Mouse (Mus musculus) embryonic facial prominence, embryonic 11.5 days (tissue): ENCODE data around the gene Aup1. TPM values are rescaled to one million over a fixed set of nuclear protein-coding genes. Genes with fewer than 3 reads are reported as not detected.
A peak's percentile ranks its signal among the peaks of the same experiment; 100 is the strongest.

Experiments
- ATAC-seq: fragments of 200-750 bp; cut with Nextera tagmentation; replicated peaks from 2 replicates; pipeline ENCODE4 v1.8.0; 2017; ENCODE audit warnings: low read depth; ENCODE audit not compliant: insufficient number of reproducible peaks, low FRiP score, low TSS enrichment
- DNase-seq: peaks from one replicate; pipeline ENCODE4 v3.0.0-alpha.2; 2015; ENCODE audit warnings: low spot score
- H3K27ac ChIP-seq: fragments of 300-500 bp; sonication (generic); replicated peaks from 2 replicates; pipeline ENCODE4 v1.5.1; 2014; ENCODE audit warnings: mild to moderate bottlenecking, low read depth, low read length, control low read depth
- H3K27me3 ChIP-seq: fragments of 300-500 bp; sonication (generic); 2 replicates; pipeline ENCODE4 v1.6.1; 2014; ENCODE audit warnings: mild to moderate bottlenecking, low read length, moderate library complexity, mixed read lengths; ENCODE audit not compliant: control insufficient read depth, insufficient read depth
- H3K36me3 ChIP-seq: fragments of 300-500 bp; sonication (generic); replicated peaks from 2 replicates; pipeline ENCODE4 v1.6.1; 2014; ENCODE audit warnings: low read depth, mild to moderate bottlenecking, low read length, moderate library complexity, mixed read lengths; ENCODE audit not compliant: control insufficient read depth, insufficient read depth
- H3K4me1 ChIP-seq: fragments of 300-500 bp; sonication (generic); 2 replicates; pipeline ENCODE4 v1.6.1; 2014; ENCODE audit warnings: low read length, mixed read lengths; ENCODE audit not compliant: control insufficient read depth, insufficient read depth
- H3K4me2 ChIP-seq: fragments of 300-500 bp; sonication (generic); 2 replicates; pipeline ENCODE4 v1.6.1; 2014; ENCODE audit warnings: low read depth, mild to moderate bottlenecking, control low read depth, low read length, moderate library complexity
- H3K4me3 ChIP-seq: fragments of 300-500 bp; sonication (generic); 2 replicates; pipeline ENCODE4 v1.5.1; 2014; ENCODE audit warnings: low read depth, low read length, control low read depth
- H3K9ac ChIP-seq: fragments of 300-500 bp; sonication (generic); replicated peaks from 2 replicates; pipeline ENCODE4 v1.6.1; 2014; ENCODE audit warnings: mild to moderate bottlenecking, control low read depth, low read length
- H3K9me3 ChIP-seq: fragments of 300-500 bp; sonication (generic); replicated peaks from 2 replicates; pipeline ENCODE4 v1.6.1; 2016; ENCODE audit warnings: mild to moderate bottlenecking, low read length, inconsistent platforms, mixed read lengths; ENCODE audit not compliant: control insufficient read depth
- WGBS: fragments of 180-500 bp; shearing (Covaris S2); extraction: QIAGEN DNeasy Blood & Tissue Kit; methylation state at CpG from one replicate; pipeline ENCODE4 v1.1.7; 2014; 5-methylcytosine and 5-hydroxymethylcytosine counted together
- polyA plus RNA-seq: library from polyadenylated mRNA; unstranded; fragments of >200 nt; fragmentation: Nextera tagmentation; extraction: Ambion mirVana; gene quantifications from 2 replicates; pipeline ENCODE4 v1.2.1, GENCODE M21; 2014

The Aup1 gene
- polyA plus RNA-seq, 1 experiment from 2014 or later = 105 TPM

DNA sequence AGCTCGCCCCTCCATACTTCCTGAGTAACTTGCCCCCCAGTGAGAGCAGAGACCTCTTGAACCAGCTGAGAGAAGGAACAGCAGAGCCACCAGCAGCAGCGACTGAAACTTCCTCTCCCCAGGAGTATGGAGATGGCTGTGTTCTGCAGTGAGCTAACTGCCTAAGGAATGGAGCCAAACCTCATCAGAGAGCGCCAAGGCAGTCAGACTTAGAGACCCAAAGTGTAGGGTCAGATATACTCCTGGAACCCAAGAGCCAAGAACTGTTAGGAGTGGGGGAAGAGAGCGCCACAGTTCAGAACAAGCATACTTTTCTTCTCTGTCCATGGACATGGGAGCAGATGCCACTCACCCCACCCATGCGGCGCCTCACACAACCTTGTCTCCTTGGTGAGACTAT lies 12.1 kb downstream of the Aup1 start:
- Histone ChIP-seq H3K4me3 (no peak overlapping the region), H3K27me3 (peaks cover 83% of the 10 kb centered on the region)
- WGBS = 32% methylated on average over 6 of the region's 6 CpGs

DNA sequence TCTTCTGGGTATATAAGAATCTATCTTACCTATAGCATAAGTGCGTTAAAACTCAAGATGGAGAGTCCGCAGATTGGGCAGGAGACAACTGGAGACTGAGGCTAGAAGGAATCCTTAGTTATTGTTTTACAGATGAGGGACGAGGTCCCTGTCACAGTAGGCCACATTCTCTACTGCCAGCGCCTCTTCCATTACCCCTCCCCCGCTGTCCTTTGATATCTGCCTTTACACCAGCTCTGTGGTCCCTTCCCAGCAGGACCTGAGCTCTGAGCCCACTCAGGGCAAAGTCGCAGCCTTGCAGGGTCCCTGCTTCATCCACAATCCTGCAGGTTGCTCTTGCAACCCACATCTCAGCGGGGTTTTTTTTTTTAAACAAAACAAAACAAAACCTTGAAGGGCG lies 13.9 kb downstream of the Aup1 start:
- DNase-seq = no peak
- no peak for ATAC-seq
- H3K27ac ChIP-seq = no peak overlapping the region
- peaks cover 6% of the 10 kb centered on the region for H3K4me1 ChIP-seq
- no peak overlapping the region for H3K9ac ChIP-seq
- no peaks in the 10 kb centered on the region for H3K36me3 ChIP-seq
- peak overlapping the region; percentile 30; the same call in 1 of the 2 replicates for H3K4me3 ChIP-seq
- H3K27me3 ChIP-seq = peaks cover 91% of the 10 kb centered on the region
- 3% methylated on average over 8 of the region's 8 CpGs for WGBS
- H3K4me2 ChIP-seq = no peak overlapping the region
- no peaks in the 10 kb centered on the region for H3K9me3 ChIP-seq

More for the DNA sequence above, 12.1 kb downstream of the Aup1 start:
- Histone ChIP-seq H3K4me1 (peaks cover 6% of the 10 kb centered on the region), H3K4me2 (no peak overlapping the region), H3K9ac (no peak overlapping the region), H3K27ac (no peak overlapping the region), H3K9me3 (no peaks in the 10 kb centered on the region), H3K36me3 (no peaks in the 10 kb centered on the region)
- ATAC-seq (no peak), DNase-seq (no peak)

DNA sequence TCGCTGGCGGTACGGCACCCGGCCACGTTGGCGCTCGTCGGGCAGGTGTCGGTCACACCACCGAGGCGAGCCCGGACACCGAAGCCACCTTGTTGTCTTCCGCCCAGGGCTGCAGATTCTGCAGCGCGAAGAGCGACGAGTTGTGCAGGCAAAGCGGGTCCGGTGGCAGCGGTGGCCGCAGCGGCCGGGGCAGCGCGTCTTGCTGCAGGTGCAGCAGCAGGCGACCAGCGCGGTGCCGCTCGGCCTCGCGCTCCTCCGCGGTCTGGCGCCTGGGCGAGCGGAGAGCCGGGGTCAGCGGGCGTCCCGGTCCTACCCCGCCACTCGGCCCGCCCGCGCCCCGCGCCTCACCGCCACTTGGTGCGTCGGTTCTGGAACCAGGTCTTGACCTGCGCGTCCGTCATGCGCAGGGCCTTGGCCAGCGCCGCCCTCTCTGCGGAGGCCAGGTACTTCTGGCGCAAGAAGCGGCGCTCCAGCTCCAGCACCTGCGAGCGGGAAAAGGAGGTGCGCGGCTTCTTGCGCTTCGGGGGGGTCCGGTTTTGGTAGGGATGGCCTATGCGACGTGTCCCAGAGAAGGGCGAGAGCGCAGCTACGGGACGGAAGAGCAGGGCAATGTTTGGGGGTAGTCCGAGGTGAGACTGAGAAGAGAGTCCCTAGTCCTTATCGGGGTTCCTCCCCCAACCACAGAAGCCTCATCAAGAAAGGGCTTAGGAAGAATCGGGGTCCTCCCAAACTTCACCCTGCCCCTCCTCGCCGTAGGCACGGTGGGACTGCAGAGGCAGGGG lies 14.6 kb downstream of the Aup1 start:
- H3K4me3 ChIP-seq = peak overlapping the region; percentile 30
- no peak overlapping the region for H3K9ac ChIP-seq
- no peak for ATAC-seq
- H3K27ac ChIP-seq = no peak overlapping the region
- peaks cover 89% of the 10 kb centered on the region for H3K27me3 ChIP-seq
- no peak for DNase-seq
- H3K4me1 ChIP-seq = peaks cover 6% of the 10 kb centered on the region
- H3K36me3 ChIP-seq = no peaks in the 10 kb centered on the region
- under 1% methylated on average over 81 of the region's 81 CpGs for WGBS
- H3K4me2 ChIP-seq = peak overlapping the region; percentile 41
- no peaks in the 10 kb centered on the region for H3K9me3 ChIP-seq

DNA sequence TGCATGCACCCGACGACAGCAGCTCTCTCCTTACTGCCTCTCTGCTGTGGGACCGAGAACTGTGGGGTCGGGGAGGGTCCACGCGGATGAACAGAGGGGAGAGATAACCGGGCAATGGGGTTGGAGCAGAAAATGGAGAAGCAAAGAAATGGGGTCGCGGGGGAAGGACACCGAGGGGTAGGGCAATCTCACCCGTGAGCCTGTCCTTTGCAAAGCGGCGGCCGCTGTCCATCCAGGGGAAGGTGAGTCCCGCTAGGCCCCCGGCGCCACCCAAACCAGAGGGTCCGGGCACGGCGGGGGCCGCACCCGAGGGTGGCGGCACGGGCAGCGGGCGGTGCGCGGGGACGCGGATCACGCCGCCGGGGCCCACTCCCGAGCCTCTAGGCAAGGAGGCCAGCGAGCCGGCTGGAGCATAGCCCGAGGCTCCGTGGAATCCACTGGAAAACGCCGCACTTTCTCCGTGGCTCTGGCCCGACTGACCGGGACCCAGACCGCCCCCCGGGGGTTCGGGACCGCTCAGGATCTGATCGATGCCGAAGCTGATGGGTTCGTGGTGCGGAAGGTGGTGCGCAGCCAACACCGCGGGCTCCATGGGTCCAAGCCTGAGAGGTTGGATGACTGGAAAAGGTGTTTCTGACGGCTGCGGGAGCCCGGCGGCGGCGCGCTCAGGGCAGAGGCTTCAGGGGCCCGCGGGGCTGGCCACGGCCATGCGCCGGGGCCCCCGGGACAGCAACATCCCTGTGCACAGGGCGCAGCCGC lies 15.3 kb downstream of the Aup1 start:
- H3K36me3 ChIP-seq = no peaks in the 10 kb centered on the region
- H3K27ac ChIP-seq = no peak overlapping the region
- WGBS = 3% methylated on average over 69 of the region's 69 CpGs
- H3K4me3 ChIP-seq = peak overlapping the region; percentile 30
- H3K4me1 ChIP-seq = peaks cover 6% of the 10 kb centered on the region
- ATAC-seq (peak; percentile 10; the same call in 1 of the 2 replicates), DNase-seq (no peak)
- peak overlapping the region; percentile 46 for H3K4me2 ChIP-seq
- H3K27me3 ChIP-seq = peaks cover 86% of the 10 kb centered on the region
- no peak overlapping the region; the same call in none of the 2 replicates for H3K9ac ChIP-seq
- no peaks in the 10 kb centered on the region for H3K9me3 ChIP-seq

DNA sequence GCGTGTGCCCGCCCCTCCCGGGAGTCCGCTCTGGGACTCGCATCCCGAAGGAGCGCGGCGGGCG lies 15.8 kb downstream of the Aup1 start, which contains the start of gene Tlx2:
TSS of gene Tlx2 (minus strand) at position 47 of the 64 bp plus-strand sequence.
- 1% methylated on average over 10 of the region's 10 CpGs for WGBS
- peak within 1 kb of the TSS; percentile 30 for H3K9ac ChIP-seq
- H3K4me1 ChIP-seq = peaks cover 6% of the 10 kb centered on the region
- H3K4me3 ChIP-seq = peak within 1 kb of the TSS; percentile 30
- H3K4me2 ChIP-seq = peak within 1 kb of the TSS; percentile 46
- H3K9me3 ChIP-seq = no peaks in the 10 kb centered on the region
- 0 out of 2 replicates have a peak within 1 kb of the TSS, but pooled peaks have one; percentile 28 for H3K27ac ChIP-seq
- DNase-seq (no peak), ATAC-seq (no peak)
- peaks cover 85% of the 10 kb centered on the region for H3K27me3 ChIP-seq
- no peaks in the 10 kb centered on the region for H3K36me3 ChIP-seq

DNA sequence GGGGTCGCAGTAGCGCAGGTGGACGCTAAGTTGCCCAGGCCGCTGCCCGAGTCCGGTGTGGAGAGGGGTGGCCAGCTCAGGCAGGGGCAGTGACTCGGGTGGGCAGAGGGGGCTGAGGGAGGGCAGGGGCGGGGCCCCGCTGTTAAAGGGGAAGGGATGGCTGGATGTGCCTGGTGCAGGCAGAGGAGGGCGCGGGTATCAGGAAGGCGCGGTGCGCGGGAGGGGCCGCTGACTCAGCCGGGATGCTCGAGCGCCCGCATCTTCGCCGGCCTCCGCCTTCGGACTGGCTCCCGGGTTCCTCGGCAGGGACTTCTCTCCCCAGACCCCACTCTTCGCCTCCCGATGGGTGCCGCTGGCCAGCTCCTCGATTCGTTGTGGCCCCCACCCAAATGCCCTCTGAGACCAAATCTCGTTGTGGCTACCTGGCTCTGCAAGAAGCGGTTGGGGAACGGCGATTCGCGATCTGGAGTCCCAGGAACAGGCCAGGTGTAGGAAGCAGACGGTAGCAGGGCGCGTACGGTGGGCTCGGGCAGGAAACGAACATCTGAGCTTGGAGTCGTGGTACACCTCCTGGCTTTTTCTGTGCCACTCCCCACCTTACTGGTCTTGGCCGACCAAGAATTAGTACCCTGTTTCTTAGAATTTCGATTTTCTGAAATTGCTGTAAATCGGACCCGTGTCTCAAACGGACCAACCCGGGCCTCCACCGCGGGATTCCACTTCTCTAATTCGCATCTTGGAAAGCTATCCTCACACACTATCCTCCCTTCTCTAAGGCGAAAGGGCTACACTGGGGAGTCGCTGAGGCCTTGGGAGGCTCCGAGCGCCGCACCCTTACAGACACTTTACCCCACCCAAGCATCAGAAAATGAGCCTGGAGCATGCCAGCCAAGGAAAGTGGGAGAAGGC lies 16.2 kb downstream of the Aup1 start:
- peak overlapping the region; percentile 30; the same call in 1 of the 2 replicates for H3K9ac ChIP-seq
- ATAC-seq = peak; percentile 11; the same call in 1 of the 2 replicates
- peaks cover 6% of the 10 kb centered on the region for H3K4me1 ChIP-seq
- H3K36me3 ChIP-seq = no peaks in the 10 kb centered on the region
- no peaks in the 10 kb centered on the region for H3K9me3 ChIP-seq
- peaks cover 80% of the 10 kb centered on the region for H3K27me3 ChIP-seq
- no peak for DNase-seq
- peak overlapping the region; percentile 30 for H3K4me3 ChIP-seq
- peak overlapping the region; percentile 46 for H3K4me2 ChIP-seq
- under 1% methylated on average over 51 of the region's 58 CpGs for WGBS
- 0 out of 2 replicates have a peak overlapping the region, but pooled peaks have one; percentile 28 for H3K27ac ChIP-seq

DNA sequence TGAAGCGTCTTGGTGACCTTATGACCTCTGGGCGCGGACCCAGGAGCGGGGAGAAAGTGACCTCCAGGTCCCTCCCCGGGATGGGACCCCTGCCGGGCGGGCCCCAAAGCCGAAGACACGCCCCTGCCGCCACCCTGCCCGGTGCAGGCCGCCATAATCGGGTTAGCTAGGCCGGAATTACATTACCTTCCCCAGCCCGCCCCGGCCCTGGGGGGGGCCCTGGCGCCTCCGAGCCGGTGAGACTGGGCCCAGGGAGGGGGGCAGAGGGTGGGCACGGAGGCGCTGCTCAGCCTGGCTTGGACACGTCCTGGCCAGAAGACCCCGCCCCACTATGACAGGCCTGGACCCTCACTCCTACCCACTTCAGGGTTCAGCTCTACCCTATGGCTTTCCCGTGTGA lies 16.9 kb downstream of the Aup1 start:
- H3K9me3 ChIP-seq = no peaks in the 10 kb centered on the region
- H3K9ac ChIP-seq = peak overlapping the region; percentile 13; the same call in 1 of the 2 replicates
- H3K4me1 ChIP-seq = peaks cover 6% of the 10 kb centered on the region
- H3K4me2 ChIP-seq = peak overlapping the region; percentile 33
- DNase-seq = no peak
- ATAC-seq = peak; percentile 52
- under 1% methylated on average over 21 of the region's 24 CpGs for WGBS
- no peaks in the 10 kb centered on the region for H3K36me3 ChIP-seq
- peaks cover 73% of the 10 kb centered on the region for H3K27me3 ChIP-seq
- H3K4me3 ChIP-seq = peak overlapping the region; percentile 30
- no peak overlapping the region for H3K27ac ChIP-seq
